Mouse (Mus musculus): ENCODE results near the gene Gpr162. TPM values are rescaled to one million over a fixed set of nuclear protein-coding genes. Genes with fewer than 3 reads are reported as not detected.
"Not testable (repeated sequence)": the region's sequence is repeated elsewhere in the genome, so short reads cannot be mapped to it uniquely, and the experiment has no call there.

The Gpr162 gene
- polyA plus RNA-seq, 2 experiments from 2014 or later = 0.21 TPM; not detected in 1

DNA sequence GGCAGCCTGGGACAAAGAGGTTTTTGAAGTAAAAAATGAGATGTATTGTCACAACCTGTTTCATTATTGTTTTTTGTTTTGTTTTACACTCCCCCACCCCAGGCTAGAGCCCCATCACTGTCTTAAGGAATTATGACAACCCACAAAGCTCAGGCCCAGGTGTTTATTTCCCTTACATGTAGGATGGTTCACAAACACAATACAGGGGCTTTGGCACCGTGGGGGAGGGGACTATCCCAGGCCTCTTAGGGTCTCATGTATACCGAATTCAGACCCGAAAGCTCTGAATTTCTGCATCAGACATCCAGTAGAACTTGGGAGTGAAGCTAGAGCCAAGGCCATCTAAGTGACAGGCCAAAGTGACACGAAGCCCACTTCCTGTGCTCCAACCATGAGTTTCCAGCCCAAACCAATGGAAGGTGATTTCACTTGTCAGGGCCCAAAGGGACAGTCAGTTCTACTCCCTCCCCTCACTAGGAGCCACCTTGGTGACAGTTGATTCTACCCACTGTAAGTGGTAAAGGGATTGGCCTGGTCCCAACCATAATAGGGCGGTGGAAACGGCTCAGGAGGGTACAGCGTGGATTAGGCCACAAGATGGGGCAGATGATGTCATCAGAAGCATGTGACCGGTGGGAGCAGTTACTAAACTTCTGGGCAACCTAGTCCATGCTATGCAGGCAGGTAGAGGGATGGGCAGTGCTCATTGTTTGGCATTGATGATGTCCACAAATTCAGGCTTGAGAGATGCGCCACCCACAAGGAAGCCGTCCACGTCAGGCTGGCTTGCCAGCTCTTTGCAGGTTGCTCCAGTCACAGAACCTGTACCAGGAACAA lies 53.0 kb downstream of the Gpr162 start:
- ATAC-seq = not testable (repeated sequence)

DNA sequence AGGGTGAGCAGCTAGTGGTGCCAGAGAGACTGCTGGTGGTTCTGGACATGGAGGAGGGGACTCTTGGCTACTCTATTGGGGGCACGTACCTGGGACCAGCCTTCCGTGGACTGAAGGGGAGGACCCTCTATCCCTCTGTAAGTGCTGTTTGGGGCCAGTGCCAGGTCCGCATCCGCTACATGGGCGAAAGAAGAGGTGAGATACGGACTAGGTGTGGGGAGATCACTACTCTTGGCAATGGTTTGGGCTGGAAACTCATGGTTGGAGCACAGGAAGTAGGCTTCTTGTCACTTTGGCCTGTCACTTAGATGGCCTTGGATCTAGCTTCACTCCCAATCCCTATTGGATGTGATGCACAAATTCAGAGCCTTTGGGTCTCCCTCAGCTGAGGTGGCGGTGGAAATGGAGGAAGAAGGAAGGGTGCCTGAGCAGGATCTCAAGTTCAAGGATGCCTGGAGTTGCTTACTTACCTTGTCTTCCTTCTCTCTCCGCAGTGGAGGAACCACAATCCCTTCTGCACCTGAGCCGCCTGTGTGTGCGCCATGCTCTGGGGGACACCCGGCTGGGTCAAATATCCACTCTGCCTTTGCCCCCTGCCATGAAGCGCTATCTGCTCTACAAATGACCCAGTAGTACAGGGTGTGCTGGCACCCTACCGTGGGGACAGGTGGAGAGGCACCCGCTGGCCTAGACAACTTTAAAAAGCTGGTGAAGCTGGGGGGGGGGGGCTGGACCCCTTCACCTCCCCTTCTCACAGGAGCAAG lies 53.8 kb downstream of the Gpr162 start:
- ATAC-seq = no peak

DNA sequence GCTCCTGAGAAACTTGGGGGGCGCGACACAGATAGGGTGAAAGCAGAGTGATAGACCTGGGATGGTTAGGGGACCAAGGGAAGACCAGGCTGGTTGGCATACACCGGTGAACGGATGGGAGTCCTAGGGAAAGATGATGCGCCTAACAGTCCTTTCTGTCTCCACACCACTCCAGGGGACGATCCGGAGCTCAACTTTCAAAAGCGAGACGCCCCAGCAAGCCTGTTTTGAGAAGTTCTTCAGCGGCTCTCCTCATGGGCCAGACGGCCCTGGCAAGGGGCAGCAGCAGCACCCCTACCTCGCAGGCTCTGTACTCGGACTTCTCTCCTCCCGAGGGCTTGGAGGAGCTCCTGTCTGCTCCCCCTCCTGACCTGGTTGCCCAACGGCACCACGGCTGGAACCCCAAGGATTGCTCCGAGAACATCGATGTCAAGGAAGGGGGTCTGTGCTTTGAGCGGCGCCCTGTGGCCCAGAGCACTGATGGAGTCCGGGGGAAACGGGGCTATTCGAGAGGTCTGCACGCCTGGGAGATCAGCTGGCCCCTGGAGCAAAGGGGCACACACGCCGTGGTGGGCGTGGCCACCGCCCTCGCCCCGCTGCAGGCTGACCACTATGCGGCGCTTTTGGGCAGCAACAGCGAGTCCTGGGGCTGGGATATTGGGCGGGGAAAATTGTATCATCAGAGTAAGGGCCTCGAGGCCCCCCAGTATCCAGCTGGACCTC lies 54.6 kb downstream of the Gpr162 start:
- no peak for ATAC-seq

Other genes with a start within 250 kb of the Gpr162 start
- gene C1s2, start 227.9 kb downstream of the Gpr162 start, polyA plus RNA-seq (2017; shearing (Covaris generic)) = not detected
- 10 to 100 TPM; 24.3 to 25.9 TPM for gene Lpcat3, start 201.0 kb downstream of the Gpr162 start, polyA plus RNA-seq (2017; shearing (Covaris generic))
- gene Emg1, start 151.8 kb downstream of the Gpr162 start, polyA plus RNA-seq (2017; shearing (Covaris generic)) = 100 to 1,000 TPM; 401 to 440 TPM
- 10 to 100 TPM; 72.2 to 87.3 TPM for gene Phb2, start 151.6 kb downstream of the Gpr162 start, polyA plus RNA-seq (2017; shearing (Covaris generic))
- gene Ptpn6, start 125.3 kb downstream of the Gpr162 start, polyA plus RNA-seq (2017; shearing (Covaris generic)) = 100 to 1,000 TPM; 138 to 144 TPM
- gene Grcc10, start 122.6 kb downstream of the Gpr162 start, polyA plus RNA-seq (2017; shearing (Covaris generic)) = 100 to 1,000 TPM; 529 to 630 TPM
- gene Gm45234, start 108.0 kb downstream of the Gpr162 start, polyA plus RNA-seq (2017; shearing (Covaris generic)) = not detected
- 1 to 10 TPM; 3.3 to 5.7 TPM for gene Atn1, start 107.5 kb downstream of the Gpr162 start, polyA plus RNA-seq (2017; shearing (Covaris generic))
- gene Eno2, start 94.3 kb downstream of the Gpr162 start, polyA plus RNA-seq (2017; shearing (Covaris generic)) = 1 to 10 TPM; 4.4 to 4.7 TPM
- under 1 TPM; 0.61 to 0.73 TPM for gene Lrrc23, start 84.3 kb downstream of the Gpr162 start, polyA plus RNA-seq (2017; shearing (Covaris generic))
- 1 to 10 TPM; 1.5 to 2.1 TPM for gene Spsb2, start 55.3 kb downstream of the Gpr162 start, polyA plus RNA-seq (2017; shearing (Covaris generic))
- gene Tpi1, start 49.7 kb downstream of the Gpr162 start, polyA plus RNA-seq (2017; shearing (Covaris generic)) = 10 to 100 TPM; 68.9 to 93.3 TPM
- 10 to 100 TPM; 58.3 to 86.0 TPM for gene Usp5, start 34.5 kb downstream of the Gpr162 start, polyA plus RNA-seq (2017; shearing (Covaris generic))
- 10 to 100 TPM; 43.4 to 57.7 TPM for gene Cdca3, start 34.4 kb downstream of the Gpr162 start, polyA plus RNA-seq (2017; shearing (Covaris generic))
- gene Gnb3, start 23.7 kb downstream of the Gpr162 start, polyA plus RNA-seq (2017; shearing (Covaris generic)) = under 1 TPM in 1 of 2 experiments, not detected in 1; 0.19 TPM
- not detected for gene P3h3, start 6.2 kb downstream of the Gpr162 start, polyA plus RNA-seq (2017; shearing (Covaris generic))
- 100 to 1,000 TPM; 240 to 401 TPM for gene Cd4, start 24.2 kb upstream of the Gpr162 start, polyA plus RNA-seq (2017; shearing (Covaris generic))
- 10 to 100 TPM; 23.5 to 30.2 TPM for gene Lag3, start 47.7 kb upstream of the Gpr162 start, polyA plus RNA-seq (2017; shearing (Covaris generic))
- gene Ptms, start 56.1 kb upstream of the Gpr162 start, polyA plus RNA-seq (2017; shearing (Covaris generic)) = 10 to 100 TPM; 12.0 to 12.8 TPM
- 10 to 100 TPM; 46.7 to 70.4 TPM for gene Mlf2, start 67.4 kb upstream of the Gpr162 start, polyA plus RNA-seq (2017; shearing (Covaris generic))
- gene Cops7a, start 101.6 kb upstream of the Gpr162 start, polyA plus RNA-seq (2017; shearing (Covaris generic)) = 10 to 100 TPM; 45.9 to 51.2 TPM
- not detected for gene Pianp, start 132.7 kb upstream of the Gpr162 start, polyA plus RNA-seq (2017; shearing (Covaris generic))
- 1 to 10 TPM; 4.3 to 5.2 TPM for gene Zfp384, start 145.2 kb upstream of the Gpr162 start, polyA plus RNA-seq (2017; shearing (Covaris generic))
- gene Ing4, start 175.8 kb upstream of the Gpr162 start, polyA plus RNA-seq (2017; shearing (Covaris generic)) = 10 to 100 TPM; 41.5 to 48.1 TPM
- gene Acrbp, start 185.7 kb upstream of the Gpr162 start, polyA plus RNA-seq (2017; shearing (Covaris generic)) = 1 to 10 TPM; 8.1 to 9.7 TPM
- gene Lpar5, start 203.9 kb upstream of the Gpr162 start, polyA plus RNA-seq (2017; shearing (Covaris generic)) = 1 to 10 TPM; 8.6 to 9.5 TPM
- 10 to 100 TPM; 49.4 to 66.6 TPM for gene Chd4, start 232.0 kb upstream of the Gpr162 start, polyA plus RNA-seq (2017; shearing (Covaris generic))